Mouse (Mus musculus) kidney, postnatal 0 days (tissue): ENCODE results near the gene Idnk. TPM values are rescaled to one million over a fixed set of nuclear protein-coding genes. Genes with fewer than 3 reads are reported as not detected.

Experiments
- ATAC-seq: fragments of 200-750 bp; cut with Nextera tagmentation; replicated peaks from 2 replicates; pipeline ENCODE4 v1.8.0; 2017; ENCODE audit warnings: low read depth, moderate number of reproducible peaks, moderate TSS enrichment, moderate library complexity; ENCODE audit not compliant: low FRiP score
- DNase-seq: peaks from one replicate; pipeline ENCODE4 v3.0.0-alpha.2; 2016; ENCODE audit warnings: low spot score
- H3K27ac ChIP-seq: fragments of 300-500 bp; sonication (generic); 2 replicates; pipeline ENCODE4 v1.5.1; 2014; ENCODE audit warnings: mild to moderate bottlenecking
- H3K27me3 ChIP-seq: fragments of 300-500 bp; sonication (generic); 2 replicates; pipeline ENCODE4 v1.6.1; 2014; ENCODE audit warnings: low read length, mixed read lengths; ENCODE audit not compliant: insufficient read depth
- H3K36me3 ChIP-seq: fragments of 300-500 bp; sonication (generic); 2 replicates; pipeline ENCODE4 v1.6.1; 2014; ENCODE audit warnings: low read length, mixed read lengths; ENCODE audit not compliant: insufficient read depth
- H3K4me1 ChIP-seq: fragments of 300-500 bp; sonication (generic); replicated peaks from 2 replicates; pipeline ENCODE4 v1.6.1; 2014; ENCODE audit warnings: antibody characterized with exemption, low read length, mixed read lengths; ENCODE audit not compliant: insufficient read depth
- H3K4me2 ChIP-seq: fragments of 300-500 bp; sonication (generic); 2 replicates; pipeline ENCODE4 v1.6.1; 2014; ENCODE audit warnings: mild to moderate bottlenecking, low read length, moderate library complexity, mixed read lengths
- H3K4me3 ChIP-seq: fragments of 300-500 bp; sonication (generic); replicated peaks from 2 replicates; pipeline ENCODE4 v1.5.1; 2014; ENCODE audit warnings: low read depth, low read length
- H3K9ac ChIP-seq: fragments of 300-500 bp; sonication (generic); 2 replicates; pipeline ENCODE4 v1.6.1; 2014; ENCODE audit warnings: low read depth, low read length
- H3K9me3 ChIP-seq: fragments of 300-500 bp; sonication (generic); replicated peaks from 2 replicates; pipeline ENCODE4 v1.6.1; 2016; ENCODE audit warnings: low read length, inconsistent platforms, mixed read lengths
- CTCF ChIP-seq: IDR thresholded peaks from 2 replicates; pipeline ENCODE4 v1.5.1; 2016; ENCODE audit warnings: antibody characterized with exemption, low read depth, mild to moderate bottlenecking, moderate library complexity
- WGBS: fragments of 180-500 bp; shearing (Covaris S2); extraction: QIAGEN DNeasy Blood & Tissue Kit; methylation state at CpG from one replicate; pipeline ENCODE4 v1.1.7; 2014; 5-methylcytosine and 5-hydroxymethylcytosine counted together
- polyA plus RNA-seq: library from polyadenylated mRNA; unstranded; fragments of >200 nt; fragmentation: Nextera tagmentation; extraction: Ambion mirVana; gene quantifications from 2 replicates; pipeline ENCODE4 v1.2.1, GENCODE M21; 2015

Idnk gene
- polyA plus RNA-seq, 1 experiment from 2014 or later: 48.5 TPM

GRCm38 (mm10) chr13:58194908-58195307, 37.5 kb downstream of the Idnk start:
- Histone ChIP-seq H3K4me3 (no peak overlapping the region), H3K4me1 (no peaks in the 10 kb centered on the region), H3K27ac (no peak overlapping the region), H3K9me3 (no peaks in the 10 kb centered on the region), H3K9ac (no peak overlapping the region), H3K27me3 (no peaks in the 10 kb centered on the region), H3K36me3 (peaks cover 31% of the 10 kb centered on the region), H3K4me2 (no peak overlapping the region)
- TF ChIP-seq CTCF: no peak
- ATAC-seq: no peak
- no peak for DNase-seq
- 89% methylated on average over 3 of the region's 3 CpGs for WGBS

- WGBS: 78% methylated on average over 3 of the region's 3 CpGs
- DNase-seq: no peak
- H3K27ac ChIP-seq: no peak overlapping the region
- no peak overlapping the region for H3K9ac ChIP-seq
- H3K4me1 ChIP-seq: no peaks in the 10 kb centered on the region; the same call in 1 of the 2 replicates
- no peak overlapping the region for H3K4me3 ChIP-seq
- H3K36me3 ChIP-seq: peaks cover 15% of the 10 kb centered on the region
- TF ChIP-seq CTCF: no peak
- H3K27me3 ChIP-seq: no peaks in the 10 kb centered on the region
- no peak overlapping the region for H3K4me2 ChIP-seq
- H3K9me3 ChIP-seq: no peaks in the 10 kb centered on the region
- no peak for ATAC-seq
Observed at GRCm38 (mm10) chr13:58197211-58197610, 39.8 kb downstream of the Idnk start.

GRCm38 (mm10) chr13:58197981-58198640, 40.7 kb downstream of the Idnk start:
- ATAC-seq (no peak), DNase-seq (no peak)
- Histone ChIP-seq H3K27me3 (no peaks in the 10 kb centered on the region), H3K4me2 (no peak overlapping the region), H3K9me3 (no peaks in the 10 kb centered on the region), H3K9ac (no peak overlapping the region), H3K36me3 (peaks cover 14% of the 10 kb centered on the region), H3K27ac (no peak overlapping the region), H3K4me1 (no peaks in the 10 kb centered on the region; the same call in 1 of the 2 replicates), H3K4me3 (no peak overlapping the region)
- 79% methylated on average over 7 of the region's 7 CpGs for WGBS
- TF ChIP-seq CTCF: no peak

GRCm38 (mm10) chr13:58201343-58201742, 43.9 kb downstream of the Idnk start:
- ATAC-seq (no peak), DNase-seq (no peak)
- no peak overlapping the region for H3K9ac ChIP-seq
- no peak overlapping the region for H3K4me3 ChIP-seq
- H3K9me3 ChIP-seq: no peaks in the 10 kb centered on the region
- 85% methylated on average over 6 of the region's 6 CpGs for WGBS
- no peak overlapping the region for H3K27ac ChIP-seq
- TF ChIP-seq CTCF: no peak
- peaks cover 4% of the 10 kb centered on the region; the same call in 1 of the 2 replicates for H3K4me1 ChIP-seq
- peaks cover 6% of the 10 kb centered on the region; the same call in 1 of the 2 replicates for H3K36me3 ChIP-seq
- no peak overlapping the region for H3K4me2 ChIP-seq
- no peaks in the 10 kb centered on the region for H3K27me3 ChIP-seq

GRCm38 (mm10) chr13:58201908-58202307, 44.5 kb downstream of the Idnk start:
- H3K27me3 ChIP-seq: no peaks in the 10 kb centered on the region
- no peak for TF ChIP-seq CTCF
- H3K36me3 ChIP-seq: 0 out of 2 replicates have a peak, but pooled peaks cover 3% of the 10 kb centered on the region
- H3K4me1 ChIP-seq: peaks cover 4% of the 10 kb centered on the region; the same call in 1 of the 2 replicates
- DNase-seq (no peak), ATAC-seq (no peak)
- H3K27ac ChIP-seq: no peak overlapping the region
- 94% methylated on average over 3 of the region's 3 CpGs for WGBS
- H3K9ac ChIP-seq: no peak overlapping the region
- no peak overlapping the region for H3K4me3 ChIP-seq
- no peaks in the 10 kb centered on the region for H3K9me3 ChIP-seq
- H3K4me2 ChIP-seq: no peak overlapping the region

- no peak for ATAC-seq
- no peak overlapping the region for H3K4me2 ChIP-seq
- no peak for TF ChIP-seq CTCF
Observed at GRCm38 (mm10) chr13:58202903-58203302, 45.5 kb downstream of the Idnk start.

More at GRCm38 (mm10) chr13:58202903-58203302, 45.5 kb downstream of the Idnk start:
- no peak for DNase-seq
- Histone ChIP-seq H3K4me3 (no peak overlapping the region), H3K9ac (no peak overlapping the region), H3K9me3 (no peaks in the 10 kb centered on the region), H3K27me3 (no peaks in the 10 kb centered on the region), H3K27ac (no peak overlapping the region), H3K36me3 (no peaks in the 10 kb centered on the region), H3K4me1 (peaks cover 4% of the 10 kb centered on the region; the same call in 1 of the 2 replicates)
- WGBS: 100% methylated on average over 1 of the region's 1 CpGs
